Mouse (Mus musculus): ENCODE measurements around the gene Lmnb2. TPM values are rescaled to one million over a fixed set of nuclear protein-coding genes. Genes with fewer than 3 reads are reported as not detected.
A peak's percentile ranks its signal among the peaks of the same experiment; 100 is the strongest.

Lmnb2 gene
- polyA plus RNA-seq, 1 experiment from 2014 or later, result 30.9 TPM

GRCm38 (mm10) chr10:80871581-80871980 is 46.5 kb downstream of the Lmnb2 start, which contains the start of gene Tmprss9:
Gene Tmprss9 (plus strand): TSS chr10:80871848.
- DNase-seq (ENCODE audit: low spot score) (no peak), ATAC-seq (replicated peaks; ENCODE audit: low FRiP score) (no peak)
- no peaks in the 10 kb centered on the region for H3K36me3 ChIP-seq (ENCODE audit: control insufficient read depth, insufficient read depth, low read length)
- H3K9ac ChIP-seq (ENCODE audit: low read length), result no peak within 1 kb of the TSS
- WGBS, result 32% methylated on average over 9 of the region's 9 CpGs
- no peak within 1 kb of the TSS for H3K4me3 ChIP-seq (ENCODE audit: low read depth, low read length)
- H3K9me3 ChIP-seq (ENCODE audit: control insufficient read depth, low read length), result no peaks in the 10 kb centered on the region
- H3K4me1 ChIP-seq (replicated peaks; ENCODE audit: control insufficient read depth, insufficient read depth, low read length), result 0 out of 2 replicates have a peak, but pooled peaks cover 1% of the 10 kb centered on the region
- no peaks in the 10 kb centered on the region for H3K27me3 ChIP-seq (ENCODE audit: control insufficient read depth, insufficient read depth, low read length)
- no peak within 1 kb of the TSS for H3K4me2 ChIP-seq (ENCODE audit: low read depth, low read length, severe bottlenecking)
- no peak within 1 kb of the TSS for H3K27ac ChIP-seq (ENCODE audit: low read depth, low read length)

GRCm38 (mm10) chr10:80870993-80871392 is 47.1 kb downstream of the Lmnb2 start:
- H3K9ac ChIP-seq (ENCODE audit: low read length), result no peak overlapping the region
- no peak overlapping the region for H3K27ac ChIP-seq (ENCODE audit: low read depth, low read length)
- no peaks in the 10 kb centered on the region for H3K27me3 ChIP-seq (ENCODE audit: control insufficient read depth, insufficient read depth, low read length)
- no peak overlapping the region for H3K4me2 ChIP-seq (ENCODE audit: low read depth, low read length, severe bottlenecking)
- 90% methylated on average over 1 of the region's 6 CpGs for WGBS
- no peaks in the 10 kb centered on the region for H3K9me3 ChIP-seq (ENCODE audit: control insufficient read depth, low read length)
- no peaks in the 10 kb centered on the region for H3K36me3 ChIP-seq (ENCODE audit: control insufficient read depth, insufficient read depth, low read length)
- ATAC-seq (replicated peaks; ENCODE audit: low FRiP score) (no peak), DNase-seq (ENCODE audit: low spot score) (no peak)
- no peaks in the 10 kb centered on the region for H3K4me1 ChIP-seq (replicated peaks; ENCODE audit: control insufficient read depth, insufficient read depth, low read length)
- no peak overlapping the region for H3K4me3 ChIP-seq (ENCODE audit: low read depth, low read length)

- 87% methylated on average over 16 of the region's 16 CpGs for WGBS
- Histone ChIP-seq H3K27ac (ENCODE audit: low read depth, low read length) (no peak overlapping the region), H3K9ac (ENCODE audit: low read length) (no peak overlapping the region), H3K4me1 (replicated peaks; ENCODE audit: control insufficient read depth, insufficient read depth, low read length) (no peaks in the 10 kb centered on the region), H3K4me2 (ENCODE audit: low read depth, low read length, severe bottlenecking) (no peak overlapping the region), H3K27me3 (ENCODE audit: control insufficient read depth, insufficient read depth, low read length) (no peaks in the 10 kb centered on the region), H3K9me3 (ENCODE audit: control insufficient read depth, low read length) (no peaks in the 10 kb centered on the region), H3K4me3 (ENCODE audit: low read depth, low read length) (no peak overlapping the region), H3K36me3 (ENCODE audit: control insufficient read depth, insufficient read depth, low read length) (no peaks in the 10 kb centered on the region; the same call in 1 of the 2 replicates)
- ATAC-seq (replicated peaks; ENCODE audit: low FRiP score) (no peak), DNase-seq (ENCODE audit: low spot score) (no peak)
These were observed 53.6 kb downstream of the Lmnb2 start for GRCm38 (mm10) chr10:80864446-80864845.

GRCm38 (mm10) chr10:80862305-80862704 is 55.7 kb downstream of the Lmnb2 start:
- H3K9ac ChIP-seq (ENCODE audit: low read length), result no peak overlapping the region
- H3K27me3 ChIP-seq (ENCODE audit: control insufficient read depth, insufficient read depth, low read length), result no peaks in the 10 kb centered on the region
- DNase-seq (ENCODE audit: low spot score) (no peak), ATAC-seq (replicated peaks; ENCODE audit: low FRiP score) (no peak)
- no peak overlapping the region for H3K4me3 ChIP-seq (ENCODE audit: low read depth, low read length)
- WGBS, result 95% methylated on average over 5 of the region's 5 CpGs
- no peak overlapping the region for H3K27ac ChIP-seq (ENCODE audit: low read depth, low read length)
- no peaks in the 10 kb centered on the region for H3K9me3 ChIP-seq (ENCODE audit: control insufficient read depth, low read length)
- no peaks in the 10 kb centered on the region; the same call in 1 of the 2 replicates for H3K36me3 ChIP-seq (ENCODE audit: control insufficient read depth, insufficient read depth, low read length)
- H3K4me2 ChIP-seq (ENCODE audit: low read depth, low read length, severe bottlenecking), result no peak overlapping the region
- peaks cover 3% of the 10 kb centered on the region; the same call in 1 of the 2 replicates for H3K4me1 ChIP-seq (replicated peaks; ENCODE audit: control insufficient read depth, insufficient read depth, low read length)

GRCm38 (mm10) chr10:80858350-80858935 is 59.6 kb downstream of the Lmnb2 start:
- DNase-seq (ENCODE audit: low spot score) (no peak), ATAC-seq (replicated peaks; ENCODE audit: low FRiP score) (no peak)
- H3K4me1 ChIP-seq (replicated peaks; ENCODE audit: control insufficient read depth, insufficient read depth, low read length), result peaks cover 21% of the 10 kb centered on the region; the same call in 1 of the 2 replicates
- WGBS, result 87% methylated on average over 7 of the region's 7 CpGs
- no peak overlapping the region for H3K9ac ChIP-seq (ENCODE audit: low read length)
- H3K9me3 ChIP-seq (ENCODE audit: control insufficient read depth, low read length), result no peaks in the 10 kb centered on the region
- H3K27ac ChIP-seq (ENCODE audit: low read depth, low read length), result 0 out of 2 replicates have a peak overlapping the region, but pooled peaks have one; percentile 31
- H3K4me2 ChIP-seq (ENCODE audit: low read depth, low read length, severe bottlenecking), result no peak overlapping the region
- H3K36me3 ChIP-seq (ENCODE audit: control insufficient read depth, insufficient read depth, low read length), result no peaks in the 10 kb centered on the region; the same call in 1 of the 2 replicates
- no peak overlapping the region for H3K4me3 ChIP-seq (ENCODE audit: low read depth, low read length)
- no peaks in the 10 kb centered on the region for H3K27me3 ChIP-seq (ENCODE audit: control insufficient read depth, insufficient read depth, low read length)

- H3K4me3 ChIP-seq (ENCODE audit: low read depth, low read length), result no peak overlapping the region
- H3K36me3 ChIP-seq (ENCODE audit: control insufficient read depth, insufficient read depth, low read length), result no peaks in the 10 kb centered on the region; the same call in 1 of the 2 replicates
- no peaks in the 10 kb centered on the region for H3K9me3 ChIP-seq (ENCODE audit: control insufficient read depth, low read length)
- peak overlapping the region; percentile 37 for H3K9ac ChIP-seq (ENCODE audit: low read length)
- peaks cover 23% of the 10 kb centered on the region; the same call in 1 of the 2 replicates for H3K4me1 ChIP-seq (replicated peaks; ENCODE audit: control insufficient read depth, insufficient read depth, low read length)
- no peaks in the 10 kb centered on the region for H3K27me3 ChIP-seq (ENCODE audit: control insufficient read depth, insufficient read depth, low read length)
- DNase-seq (ENCODE audit: low spot score), result no peak
- 63% methylated on average over 3 of the region's 3 CpGs for WGBS
- no peak overlapping the region for H3K27ac ChIP-seq (ENCODE audit: low read depth, low read length)
- peak overlapping the region; percentile 15; the same call in 1 of the 2 replicates for H3K4me2 ChIP-seq (ENCODE audit: low read depth, low read length, severe bottlenecking)
- ATAC-seq (replicated peaks; ENCODE audit: low FRiP score), result no peak
These were observed 60.2 kb downstream of the Lmnb2 start for GRCm38 (mm10) chr10:80857848-80858247.

GRCm38 (mm10) chr10:80857386-80857785 is 60.7 kb downstream of the Lmnb2 start:
- no peaks in the 10 kb centered on the region; the same call in 1 of the 2 replicates for H3K36me3 ChIP-seq (ENCODE audit: control insufficient read depth, insufficient read depth, low read length)
- H3K4me3 ChIP-seq (ENCODE audit: low read depth, low read length), result no peak overlapping the region
- peaks cover 23% of the 10 kb centered on the region; the same call in 1 of the 2 replicates for H3K4me1 ChIP-seq (replicated peaks; ENCODE audit: control insufficient read depth, insufficient read depth, low read length)
- DNase-seq (ENCODE audit: low spot score) (no peak), ATAC-seq (replicated peaks; ENCODE audit: low FRiP score) (no peak)
- peak overlapping the region; percentile 15; the same call in 1 of the 2 replicates for H3K4me2 ChIP-seq (ENCODE audit: low read depth, low read length, severe bottlenecking)
- 47% methylated on average over 8 of the region's 8 CpGs for WGBS
- no peaks in the 10 kb centered on the region for H3K27me3 ChIP-seq (ENCODE audit: control insufficient read depth, insufficient read depth, low read length)
- peak overlapping the region; percentile 37 for H3K9ac ChIP-seq (ENCODE audit: low read length)
- H3K9me3 ChIP-seq (ENCODE audit: control insufficient read depth, low read length), result no peaks in the 10 kb centered on the region
- H3K27ac ChIP-seq (ENCODE audit: low read depth, low read length), result no peak overlapping the region

- 84% methylated on average over 5 of the region's 5 CpGs for WGBS
- no peak overlapping the region for H3K4me3 ChIP-seq (ENCODE audit: low read depth, low read length)
- H3K27me3 ChIP-seq (ENCODE audit: control insufficient read depth, insufficient read depth, low read length), result no peaks in the 10 kb centered on the region
- no peaks in the 10 kb centered on the region for H3K9me3 ChIP-seq (ENCODE audit: control insufficient read depth, low read length)
- ATAC-seq (replicated peaks; ENCODE audit: low FRiP score) (no peak), DNase-seq (ENCODE audit: low spot score) (no peak)
- H3K9ac ChIP-seq (ENCODE audit: low read length), result peak overlapping the region; percentile 20; the same call in 1 of the 2 replicates
- no peak overlapping the region for H3K27ac ChIP-seq (ENCODE audit: low read depth, low read length)
- no peaks in the 10 kb centered on the region for H3K36me3 ChIP-seq (ENCODE audit: control insufficient read depth, insufficient read depth, low read length)
- no peak overlapping the region for H3K4me2 ChIP-seq (ENCODE audit: low read depth, low read length, severe bottlenecking)
- peaks cover 23% of the 10 kb centered on the region; the same call in 1 of the 2 replicates for H3K4me1 ChIP-seq (replicated peaks; ENCODE audit: control insufficient read depth, insufficient read depth, low read length)
These were observed 61.1 kb downstream of the Lmnb2 start for GRCm38 (mm10) chr10:80856908-80857307.

GRCm38 (mm10) chr10:80856267-80856666 is 61.8 kb downstream of the Lmnb2 start:
- no peak for ATAC-seq (replicated peaks; ENCODE audit: low FRiP score)
- Histone ChIP-seq H3K27me3 (ENCODE audit: control insufficient read depth, insufficient read depth, low read length) (no peaks in the 10 kb centered on the region), H3K9me3 (ENCODE audit: control insufficient read depth, low read length) (no peaks in the 10 kb centered on the region), H3K27ac (ENCODE audit: low read depth, low read length) (no peak overlapping the region), H3K36me3 (ENCODE audit: control insufficient read depth, insufficient read depth, low read length) (no peaks in the 10 kb centered on the region), H3K9ac (ENCODE audit: low read length) (peak overlapping the region; percentile 85), H3K4me3 (ENCODE audit: low read depth, low read length) (peak overlapping the region; percentile 91), H3K4me1 (replicated peaks; ENCODE audit: control insufficient read depth, insufficient read depth, low read length) (peaks cover 23% of the 10 kb centered on the region; the same call in 1 of the 2 replicates), H3K4me2 (ENCODE audit: low read depth, low read length, severe bottlenecking) (peak overlapping the region; percentile 99)
- DNase-seq (ENCODE audit: low spot score), result no peak
- 70% methylated on average over 3 of the region's 3 CpGs for WGBS
